Mouse (Mus musculus) lung, adult 2 months (tissue): ENCODE measurements around the gene Eef1b2.

Experiments
- CTCF ChIP-seq: fragments of 200-500 bp; IDR thresholded peaks from 2 replicates; pipeline ENCODE4 v1.5.1; 2011; ENCODE audit warnings: mild to moderate bottlenecking, low read length, control low read depth; ENCODE audit not compliant: insufficient read depth
- POLR2A ChIP-seq: fragments of 200-500 bp; IDR thresholded peaks from 2 replicates; pipeline ENCODE4 v1.6.1; 2011; ENCODE audit warnings: low read depth, mild to moderate bottlenecking, control low read depth, low read length, borderline replicate concordance; ENCODE audit errors: extremely low read depth

DNA sequence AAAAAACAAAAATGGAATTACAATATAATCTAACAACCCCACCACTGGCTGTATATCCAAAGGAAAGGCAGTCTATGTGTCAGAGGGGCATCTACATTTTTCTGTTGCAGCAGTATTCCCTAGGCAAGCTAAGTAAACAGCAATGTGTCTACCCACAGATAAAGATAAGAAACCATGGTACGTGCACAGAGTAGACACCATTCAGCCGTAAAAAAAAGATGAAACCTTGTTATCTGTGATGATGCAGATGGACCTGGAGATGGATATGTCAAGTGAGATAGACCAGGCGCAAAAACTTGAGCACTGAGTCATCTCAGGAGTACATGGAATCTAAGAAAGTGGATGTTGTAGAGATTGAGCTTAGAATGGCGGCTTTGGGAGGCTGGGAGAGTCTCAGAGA is 48.4 kb downstream of the Eef1b2 start:
- TF ChIP-seq POLR2A = no peak
- TF ChIP-seq CTCF = no peak
